Mouse (Mus musculus): ENCODE measurements around the gene Itpka.
"Not testable (repeated sequence)": the region's sequence is repeated elsewhere in the genome, so short reads cannot be mapped to it uniquely, and the experiment has no call there.

Gene Itpka

GRCm38 (mm10) chr2:119741581-119742411, at the start of gene Itpka:
TSS of gene Itpka (plus strand) at chr2:119742337.
- DNase-seq (ENCODE audit: low read depth, low spot score) = peak; percentile 97

- DNase-seq (ENCODE audit: low read depth, low spot score) = no peak
Observed at GRCm38 (mm10) chr2:119694826-119695225, 47.3 kb upstream of the Itpka start.

GRCm38 (mm10) chr2:119696111-119696510, 46.0 kb upstream of the Itpka start:
- no peak for DNase-seq (ENCODE audit: low read depth, low spot score)

- DNase-seq (ENCODE audit: low read depth, low spot score) = no peak
Observed at GRCm38 (mm10) chr2:119698472-119698871, 43.7 kb upstream of the Itpka start.

- DNase-seq (ENCODE audit: low read depth, low spot score) = no peak
Observed at GRCm38 (mm10) chr2:119699962-119700361, 42.2 kb upstream of the Itpka start.

GRCm38 (mm10) chr2:119703171-119703570, 39.0 kb upstream of the Itpka start:
- no peak for DNase-seq (ENCODE audit: low read depth, low spot score)

- DNase-seq (ENCODE audit: low read depth, low spot score) = peak; percentile 94
Observed at GRCm38 (mm10) chr2:119707676-119708075, 34.5 kb upstream of the Itpka start.

GRCm38 (mm10) chr2:119710011-119710410, 32.1 kb upstream of the Itpka start:
- DNase-seq (ENCODE audit: low read depth, low spot score) = peak; percentile 60

- not testable (repeated sequence) for DNase-seq (ENCODE audit: low read depth, low spot score)
Observed at GRCm38 (mm10) chr2:119715868-119716267, 26.3 kb upstream of the Itpka start.

GRCm38 (mm10) chr2:119721070-119721469, 21.1 kb upstream of the Itpka start:
- no peak for DNase-seq (ENCODE audit: low read depth, low spot score)

GRCm38 (mm10) chr2:119727762-119728416, 14.2 kb upstream of the Itpka start:
- DNase-seq (ENCODE audit: low read depth, low spot score) = no peak

- DNase-seq (ENCODE audit: low read depth, low spot score) = no peak
Observed at GRCm38 (mm10) chr2:119730735-119731134, 11.4 kb upstream of the Itpka start.

- no peak for DNase-seq (ENCODE audit: low read depth, low spot score)
Observed at GRCm38 (mm10) chr2:119737124-119737523, 5.0 kb upstream of the Itpka start.

GRCm38 (mm10) chr2:119740567-119740966, 1.6 kb upstream of the Itpka start:
- no peak for DNase-seq (ENCODE audit: low read depth, low spot score)

- DNase-seq (ENCODE audit: low read depth, low spot score) = peak; percentile 57
Observed at GRCm38 (mm10) chr2:119742461-119743175, 481 bp downstream of the Itpka start.

GRCm38 (mm10) chr2:119743176-119743807, 1.2 kb downstream of the Itpka start:
- DNase-seq (ENCODE audit: low read depth, low spot score) = peak; percentile 29

GRCm38 (mm10) chr2:119743808-119744162, 1.6 kb downstream of the Itpka start:
- DNase-seq (ENCODE audit: low read depth, low spot score) = peak; percentile 53

- peak; percentile 52 for DNase-seq (ENCODE audit: low read depth, low spot score)
Observed at GRCm38 (mm10) chr2:119744163-119745111, 2.3 kb downstream of the Itpka start.

GRCm38 (mm10) chr2:119745281-119745680, 3.1 kb downstream of the Itpka start:
- DNase-seq (ENCODE audit: low read depth, low spot score) = peak; percentile 41

GRCm38 (mm10) chr2:119747554-119747953, 5.4 kb downstream of the Itpka start:
- no peak for DNase-seq (ENCODE audit: low read depth, low spot score)

- DNase-seq (ENCODE audit: low read depth, low spot score) = no peak
Observed at GRCm38 (mm10) chr2:119749260-119749659, 7.1 kb downstream of the Itpka start.
